In the genomic region with DNA sequence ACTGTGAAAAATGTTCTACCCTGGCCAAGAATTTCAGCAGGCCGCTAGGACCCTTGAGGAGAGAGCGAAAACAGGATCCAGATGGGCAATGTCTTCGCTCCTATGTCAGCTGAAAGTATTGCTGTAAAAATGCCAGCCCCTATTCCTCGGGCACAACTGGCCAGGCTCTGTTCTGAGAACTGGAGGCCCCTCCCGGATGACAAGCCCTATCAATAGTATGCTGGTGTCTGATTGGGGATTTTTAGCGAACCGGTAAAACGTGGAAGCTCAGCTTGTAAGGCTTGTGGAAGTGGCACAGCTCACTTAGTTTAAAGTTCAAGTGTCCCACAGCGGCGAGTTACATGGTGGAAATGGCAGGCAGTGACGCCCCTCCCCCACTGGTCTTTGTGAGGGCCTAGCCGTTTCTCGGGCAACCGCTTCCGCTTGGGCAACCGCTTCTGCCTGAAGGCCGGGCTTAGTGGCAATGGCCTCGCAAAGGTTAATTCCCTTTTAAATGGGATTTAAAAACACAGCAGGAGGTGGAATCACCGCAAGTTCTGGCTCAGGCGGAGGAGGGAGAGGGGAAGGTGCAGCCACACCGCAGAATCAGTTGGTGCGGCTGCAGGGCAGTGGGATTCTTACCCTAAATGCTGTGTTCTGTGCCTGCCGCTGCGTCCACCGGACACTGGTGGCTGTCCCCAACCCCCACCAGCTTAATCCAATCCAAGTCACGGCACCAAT, we compare ENCODE assay signal across 8 mouse cellular contexts. TPM values are rescaled to one million over a fixed set of nuclear protein-coding genes. Genes with fewer than 3 reads are reported as not detected.
DNase-seq lines count a peak whose midpoint lies in the region; ATAC-seq and TF ChIP-seq lines count a peak whose summit lies in the region.

No protein-coding gene starts in this region.

- no peak for TF ChIP-seq CTCF in heart, postnatal 0 days (IDR thresholded peaks at IDR 0.05; ENCODE audit: low read depth)

- peak overlapping the region; percentile 55 for H3K4me2 ChIP-seq in forebrain, embryonic 14.5 days (ENCODE audit: low read length)
- peak overlapping the region; percentile 72 for H3K4me2 ChIP-seq in heart, postnatal 0 days (ENCODE audit: low read depth, low read length)
- peak overlapping the region; percentile 59 for H3K4me2 ChIP-seq in liver, embryonic 12.5 days

- H3K9ac ChIP-seq in forebrain, embryonic 14.5 days (ENCODE audit: low read length): peak overlapping the region; percentile 68
- H3K9ac ChIP-seq in heart, postnatal 0 days (replicated peaks; ENCODE audit: low read depth, low read length): peak overlapping the region; percentile 56
- no peak overlapping the region for H3K9ac ChIP-seq in liver, embryonic 12.5 days

- no peaks in the 10 kb centered on the region for H3K27me3 ChIP-seq in erythroblast, embryonic 14.5 days (ENCODE audit: control insufficient read depth)
- H3K27me3 ChIP-seq in forebrain, embryonic 14.5 days (replicated peaks; ENCODE audit: control insufficient read depth, insufficient read depth, low read length): no peaks in the 10 kb centered on the region
- H3K27me3 ChIP-seq in heart, postnatal 0 days (ENCODE audit: control insufficient read depth, insufficient read depth, low read length): no peaks in the 10 kb centered on the region
- no peaks in the 10 kb centered on the region for H3K27me3 ChIP-seq in liver, embryonic 12.5 days (replicated peaks)
- no peaks in the 10 kb centered on the region for H3K27me3 ChIP-seq in splenic B cell, adult 2 months (ENCODE audit: control insufficient read depth, insufficient read depth, low read length, poor library complexity, severe bottlenecking)

- 4% methylated on average over 26 of the region's 26 CpGs for WGBS in forebrain, embryonic 14.5 days
- 6% methylated on average over 26 of the region's 26 CpGs for WGBS in heart, postnatal 0 days
- WGBS in liver, embryonic 12.5 days (ENCODE audit: insufficient replicate concordance): 9% methylated on average over 26 of the region's 26 CpGs

- H3K4me3 ChIP-seq in erythroblast, embryonic 14.5 days (replicated peaks): peak overlapping the region; percentile 32
- peak overlapping the region; percentile 27 for H3K4me3 ChIP-seq in forebrain, embryonic 14.5 days (ENCODE audit: low read depth, low read length)
- peak overlapping the region; percentile 45 for H3K4me3 ChIP-seq in heart, postnatal 0 days (ENCODE audit: low read depth, low read length)
- peak overlapping the region; percentile 15 for H3K4me3 ChIP-seq in liver, embryonic 12.5 days

- 0 out of 2 replicates have a peak overlapping the region, but pooled peaks have one; percentile 30 for H3K27ac ChIP-seq in forebrain, embryonic 14.5 days (ENCODE audit: low read depth, low read length)
- no peak overlapping the region for H3K27ac ChIP-seq in heart, postnatal 0 days (ENCODE audit: low read depth)
- H3K27ac ChIP-seq in liver, embryonic 12.5 days: no peak overlapping the region

- H3K4me1 ChIP-seq in erythroblast, embryonic 14.5 days (ENCODE audit: control insufficient read depth): peaks cover 3% of the 10 kb centered on the region
- no peaks in the 10 kb centered on the region for H3K4me1 ChIP-seq in forebrain, embryonic 14.5 days (ENCODE audit: control insufficient read depth, insufficient read depth, low read length)
- peaks cover 3% of the 10 kb centered on the region; the same call in 1 of the 2 replicates for H3K4me1 ChIP-seq in heart, postnatal 0 days (ENCODE audit: control insufficient read depth, insufficient read depth)
- H3K4me1 ChIP-seq in liver, embryonic 12.5 days: peaks cover 4% of the 10 kb centered on the region; the same call in 1 of the 2 replicates

- no peak for ATAC-seq in erythroblast, adult 5-6 weeks (replicated peaks; ENCODE audit: low FRiP score, poor library complexity, severe bottlenecking)
- ATAC-seq in forebrain, embryonic 14.5 days: peak; percentile 96
- peak; percentile 84 for ATAC-seq in heart, postnatal 0 days (ENCODE audit: insufficient read depth, low read depth)
- ATAC-seq in liver, embryonic 12.5 days: peak; percentile 82

- H3K36me3 ChIP-seq in erythroblast, embryonic 14.5 days (ENCODE audit: control insufficient read depth): no peaks in the 10 kb centered on the region
- H3K36me3 ChIP-seq in forebrain, embryonic 14.5 days (ENCODE audit: control insufficient read depth, insufficient read depth, low read length): no peaks in the 10 kb centered on the region
- H3K36me3 ChIP-seq in heart, postnatal 0 days (replicated peaks; ENCODE audit: control insufficient read depth, insufficient read depth, low read length): no peaks in the 10 kb centered on the region
- H3K36me3 ChIP-seq in liver, embryonic 12.5 days: no peaks in the 10 kb centered on the region
- H3K36me3 ChIP-seq in splenic B cell, adult 2 months (ENCODE audit: control insufficient read depth, insufficient read depth, low read length, poor library complexity, severe bottlenecking): no peaks in the 10 kb centered on the region

- TF ChIP-seq EP300 in heart, postnatal 0 days (IDR thresholded peaks at IDR 0.05; ENCODE audit: low read depth): no peak

- DNase-seq in forebrain, embryonic 14.5 days (ENCODE audit: low spot score): peak; percentile 90
- peak; percentile 53 for DNase-seq in heart, postnatal 0 days (ENCODE audit: low spot score)
- DNase-seq in kidney, postnatal 25 days: peak; percentile 90
- DNase-seq in naive thymus-derived CD4-positive, alpha-beta T cell, adult 2 months (ENCODE audit: low read depth): peak; percentile 1
- DNase-seq in splenic B cell, adult 2 months (ENCODE audit: low read depth, low spot score): peak; percentile 0

- H3K9me3 ChIP-seq in erythroblast, embryonic 14.5 days (ENCODE audit: control insufficient read depth, low read length): peaks cover 3% of the 10 kb centered on the region; the same call in 1 of the 2 replicates
- H3K9me3 ChIP-seq in forebrain, embryonic 14.5 days (replicated peaks; ENCODE audit: control insufficient read depth, low read length): no peaks in the 10 kb centered on the region
- H3K9me3 ChIP-seq in heart, postnatal 0 days (replicated peaks; ENCODE audit: control insufficient read depth, low read length): no peaks in the 10 kb centered on the region
- no peaks in the 10 kb centered on the region for H3K9me3 ChIP-seq in liver, embryonic 12.5 days (replicated peaks)

RNA-seq across cellular contexts. Expression of gene Gm6685, which starts 25.7 kb away (rescaled TPM):
- 0.16 and 0.30 TPM in 2 replicates for polyA plus RNA-seq in erythroblast, embryonic 14.5 days (2012)
- not detected in 2 replicates for total RNA-seq in erythroblast, adult 5-6 weeks (2015; ENCODE audit: low replicate concordance)
- total RNA-seq in erythroblast, adult 5-6 weeks (2017; ENCODE audit: low replicate concordance): not detected in 2 replicates
- polyA plus RNA-seq in forebrain, embryonic 14.5 days (2014; fragmentation: Nextera tagmentation; extraction: Ambion mirVana): 0.63 TPM in 1 of 2 replicates, not detected in the other
- not detected in 2 replicates for total RNA-seq in heart, postnatal 0 days (2014; rRNA removed; ENCODE audit: low replicate concordance)
- polyA plus RNA-seq in heart, postnatal 0 days (2015; fragmentation: Nextera tagmentation; extraction: Ambion mirVana): not detected in 2 replicates
- 0.20 TPM in 1 of 2 replicates, not detected in the other for polyA plus RNA-seq in liver, embryonic 12.5 days (2016; fragmentation: Nextera tagmentation; extraction: Ambion mirVana)

Comparison
In these comparisons a context has a peak if more than half of its experiments do, and no peak if none do; other contexts are left out.
1. DNase-seq: peak in every context shown above with its lines; median percentile 90 in forebrain, embryonic 14.5 days; 90 in kidney, postnatal 25 days; 53 in heart, postnatal 0 days; 1 in naive thymus-derived CD4-positive, alpha-beta T cell, adult 2 months; 0 in splenic B cell, adult 2 months.